Mouse (Mus musculus) thymus, postnatal 36 days (tissue): ENCODE data around the gene Necab2.
A peak's percentile ranks its signal among the peaks of the same experiment; 100 is the strongest.

Experiments used
- DNase-seq, 2 experiments: peaks; one replicate each; pipeline ENCODE4 v3.0.0; 2022; ENCODE audit warnings: mixed read lengths in 2 of 2

Gene Necab2

DNA sequence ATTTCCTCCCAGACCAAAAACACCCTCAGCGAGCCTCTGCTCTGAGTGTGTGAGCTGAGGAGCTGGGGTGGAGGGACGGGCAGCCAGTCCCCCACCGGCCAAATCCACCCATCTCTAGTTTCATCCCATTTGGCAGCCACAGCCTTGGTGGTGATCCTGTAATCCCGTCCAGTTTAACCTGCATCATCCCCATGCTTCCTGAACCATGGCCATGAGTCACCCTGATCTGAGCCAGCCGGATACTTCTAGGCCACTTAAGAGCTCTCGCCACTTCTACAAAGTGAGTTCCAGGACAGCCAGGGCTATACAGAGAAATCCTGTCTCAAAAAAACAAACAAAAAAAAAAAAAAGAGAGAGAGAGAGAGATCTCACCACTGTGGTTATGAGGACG, 18.2 kb upstream of the Necab2 start:
- DNase-seq: no peak

DNA sequence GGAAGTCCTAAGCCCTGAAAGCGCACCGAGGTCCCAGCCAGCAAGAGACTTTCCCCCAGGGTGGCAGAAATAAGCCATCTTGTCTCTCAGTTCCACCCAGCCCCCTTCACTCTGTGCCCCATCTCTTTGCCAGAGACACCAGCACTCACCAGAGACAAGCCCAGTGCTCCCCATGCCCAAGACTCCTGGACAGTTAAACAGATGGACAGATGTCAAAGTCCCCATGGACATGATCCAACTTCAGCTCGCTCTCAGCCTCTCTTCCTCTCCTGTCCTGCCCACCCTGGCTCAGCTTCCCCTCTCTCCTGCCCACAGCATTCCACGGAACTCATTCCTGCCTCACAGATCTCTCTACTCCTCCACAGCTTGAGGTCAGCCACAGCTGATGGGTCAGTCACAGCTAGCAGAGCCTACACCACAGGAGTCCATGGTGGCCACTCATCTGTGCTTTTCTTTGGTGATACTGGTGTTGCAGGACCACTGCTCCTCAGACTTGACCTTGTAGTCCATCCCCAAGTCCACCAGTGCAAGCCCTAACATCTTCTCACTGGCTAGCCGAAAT, 17.7 kb upstream of the Necab2 start:
- DNase-seq: no peak

DNA sequence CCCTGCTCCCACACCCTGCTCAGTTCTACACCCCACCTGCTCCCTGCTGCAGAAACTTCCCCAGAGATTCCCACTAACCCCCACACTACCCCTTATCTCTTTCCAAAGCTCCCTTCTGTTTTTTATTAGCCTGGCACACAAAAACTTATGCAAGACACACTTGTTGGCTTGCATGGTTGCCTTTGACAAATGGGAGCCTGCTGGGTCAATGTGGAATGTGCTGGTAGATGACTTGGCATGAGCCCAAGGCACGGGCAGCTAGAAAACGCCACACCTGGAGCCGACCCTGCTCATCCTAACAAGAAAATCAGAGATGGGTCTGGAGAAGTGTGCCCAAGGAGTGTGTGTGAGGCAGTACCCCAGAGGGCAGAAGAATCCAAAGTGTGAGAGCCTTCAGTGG, 17.0 kb upstream of the Necab2 start:
- DNase-seq: no peak

DNA sequence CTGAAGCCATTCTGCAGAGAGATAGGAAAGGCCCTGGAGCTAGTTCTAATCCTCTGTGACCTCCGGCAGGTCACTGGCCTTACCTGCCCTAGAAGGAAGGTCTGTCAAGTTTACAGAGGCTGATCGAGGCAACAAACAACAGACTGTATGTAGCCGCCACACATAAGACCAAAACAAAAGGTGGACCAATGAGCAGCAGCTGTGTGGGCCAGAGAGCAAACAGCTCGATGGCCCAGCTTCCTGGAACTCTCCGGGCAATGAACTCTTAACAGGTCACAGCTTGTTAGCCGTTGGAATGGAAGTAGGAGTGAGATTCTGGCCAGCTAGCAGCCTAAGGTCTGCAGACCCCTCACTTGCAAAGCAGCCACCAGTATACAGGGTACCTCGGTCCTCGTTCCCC, 16.3 kb upstream of the Necab2 start:
- DNase-seq: no peak

DNA sequence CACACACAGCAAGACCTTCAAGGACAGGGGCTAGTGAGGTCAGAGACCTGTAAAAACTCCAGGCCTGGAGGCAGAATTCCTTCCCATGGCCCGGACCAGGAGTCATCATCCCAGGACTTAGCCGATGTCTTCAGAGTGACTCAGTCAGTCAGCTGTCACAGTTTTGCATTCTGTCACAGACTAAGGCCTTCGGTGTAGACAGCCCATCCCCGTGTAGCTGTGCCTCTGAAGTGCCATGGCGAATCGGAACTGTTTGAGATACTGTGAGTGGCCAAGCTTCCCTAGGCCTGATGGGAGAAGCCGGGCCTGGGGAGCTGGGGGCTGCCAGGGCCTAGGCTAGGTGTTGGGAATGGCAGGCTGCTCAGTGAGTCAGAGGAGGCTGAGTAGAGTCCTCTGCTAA, 15.8 kb upstream of the Necab2 start:
- no peak for DNase-seq

DNA sequence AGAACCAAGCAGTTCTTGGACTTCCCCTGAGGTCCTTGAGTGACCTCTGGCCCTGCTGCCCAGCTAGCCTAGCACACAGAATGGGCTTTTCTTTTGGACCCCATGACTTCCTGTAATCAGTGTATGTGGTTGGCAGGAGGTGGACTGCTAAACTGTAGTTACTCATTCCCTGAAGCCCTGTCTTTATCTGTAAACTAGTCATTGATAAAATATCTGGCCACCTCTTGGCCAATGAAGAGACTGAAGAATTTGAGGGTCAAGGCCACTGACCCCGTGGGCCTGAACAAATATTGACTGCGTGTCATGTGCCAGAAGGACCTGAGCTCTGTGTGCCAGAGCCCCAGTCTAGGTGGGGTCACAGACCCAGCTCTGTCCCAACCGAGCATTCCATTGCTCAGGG, 14.1 kb upstream of the Necab2 start:
- no peak for DNase-seq

DNA sequence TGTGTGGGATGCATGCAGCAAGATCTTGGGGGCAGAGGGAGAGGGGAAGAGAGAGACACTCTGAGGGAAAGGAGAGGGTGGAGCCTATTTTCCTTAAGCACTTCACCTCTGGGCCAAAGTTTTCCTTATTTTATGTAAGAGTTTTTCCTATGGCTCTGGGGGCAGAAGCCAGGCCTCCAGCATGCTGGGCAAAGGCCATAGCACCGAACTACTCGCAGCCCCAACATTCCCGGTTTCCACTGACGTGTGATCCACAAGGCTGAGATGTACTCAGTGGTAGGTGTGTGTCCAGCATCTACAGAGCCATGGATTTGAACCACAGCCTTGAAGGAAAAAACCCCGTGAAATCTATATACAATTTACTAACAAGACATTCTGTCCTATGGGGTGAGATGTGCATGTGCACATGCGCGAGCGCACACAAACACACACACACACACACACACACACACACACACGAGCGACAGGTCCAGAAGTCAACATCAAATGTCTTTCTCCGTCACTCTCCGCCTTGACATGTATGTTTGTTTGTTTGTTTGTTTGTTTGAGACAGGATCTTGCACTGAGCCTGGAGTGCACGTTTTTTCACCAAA, 12.8 kb upstream of the Necab2 start, which contains the start of gene Osgin1:
Osgin1 (plus strand) TSS at position 543 of the 593 bp plus-strand sequence.
- DNase-seq: no peak

DNA sequence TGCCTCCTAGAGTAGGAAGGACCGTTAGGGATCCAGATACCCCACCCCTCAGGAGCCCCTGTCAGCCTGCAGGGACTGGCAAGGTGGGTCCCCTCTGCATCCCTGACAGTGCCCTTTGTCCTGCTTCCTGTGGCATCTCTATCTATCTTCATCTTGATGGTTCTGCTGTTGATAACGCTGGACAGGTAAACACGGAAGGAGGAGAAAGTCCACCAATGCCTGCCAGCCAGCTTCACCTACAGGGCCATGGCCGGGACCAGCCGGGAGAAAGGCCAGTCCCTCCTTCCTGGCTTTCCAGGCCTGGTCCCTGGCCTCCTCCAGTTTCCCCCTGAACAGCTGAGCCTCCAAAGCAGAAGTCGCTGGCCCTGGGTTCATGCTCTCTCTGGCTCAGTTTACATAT, 11.9 kb upstream of the Necab2 start:
- DNase-seq: no peak

DNA sequence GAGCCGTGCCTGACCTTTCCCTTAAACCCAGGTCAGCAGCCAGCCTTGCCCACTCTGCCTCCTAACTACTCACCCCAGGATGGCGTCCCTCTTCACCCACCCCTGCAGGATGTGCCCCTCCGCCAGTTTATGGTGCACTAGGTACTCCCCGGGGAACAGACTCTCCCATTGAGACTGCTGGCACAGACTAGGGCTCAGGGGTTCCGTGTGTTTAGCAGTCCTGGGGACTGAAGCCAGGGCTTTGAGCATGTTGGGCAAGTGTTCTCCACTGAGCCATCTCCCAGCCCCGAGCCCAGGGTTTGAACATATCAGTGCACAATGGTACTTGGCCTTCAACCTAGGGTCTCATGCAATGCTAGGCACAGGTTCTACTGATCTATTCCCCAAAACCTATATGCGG, 11.0 kb upstream of the Necab2 start:
- DNase-seq: no peak

DNA sequence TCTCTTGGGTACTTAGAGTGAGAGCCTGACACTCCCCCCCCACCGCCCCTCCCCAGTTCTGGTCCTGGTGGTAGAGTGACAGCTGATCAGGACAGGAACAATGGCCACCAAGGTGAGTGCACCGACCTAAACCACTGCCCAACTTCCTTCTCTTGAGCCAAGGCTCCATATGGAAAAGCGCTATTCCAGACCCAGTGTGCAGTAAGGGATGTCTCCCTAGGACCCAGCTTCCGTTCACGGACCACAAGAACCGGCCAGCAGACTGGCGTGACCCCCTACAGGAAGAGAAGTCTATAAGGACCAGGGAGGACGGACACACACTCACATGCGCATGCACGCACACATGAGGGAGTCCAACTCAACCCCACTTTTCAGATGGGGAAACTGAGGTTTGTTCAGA, 10.2 kb upstream of the Necab2 start:
- DNase-seq: no peak

DNA sequence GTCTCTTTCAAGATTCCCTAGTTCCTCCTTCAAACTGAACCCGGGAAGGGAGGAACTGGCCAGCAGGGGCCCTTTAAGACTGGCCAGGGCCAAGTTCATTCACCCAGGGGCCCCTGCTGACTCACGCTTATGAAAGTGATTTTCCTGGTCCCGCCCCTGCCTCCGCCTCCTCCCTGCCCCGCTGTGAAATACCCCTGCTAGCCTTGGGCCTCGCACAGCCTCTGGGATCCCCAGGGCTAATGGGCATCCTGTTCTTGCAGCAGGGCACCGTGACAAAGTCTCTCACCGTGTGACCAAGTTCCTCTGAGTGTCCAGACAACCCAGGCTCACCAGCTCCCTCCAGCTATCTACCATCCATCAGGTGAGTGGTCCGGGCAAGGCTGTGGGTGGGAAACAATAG, 9.6 kb upstream of the Necab2 start:
- DNase-seq: no peak

DNA sequence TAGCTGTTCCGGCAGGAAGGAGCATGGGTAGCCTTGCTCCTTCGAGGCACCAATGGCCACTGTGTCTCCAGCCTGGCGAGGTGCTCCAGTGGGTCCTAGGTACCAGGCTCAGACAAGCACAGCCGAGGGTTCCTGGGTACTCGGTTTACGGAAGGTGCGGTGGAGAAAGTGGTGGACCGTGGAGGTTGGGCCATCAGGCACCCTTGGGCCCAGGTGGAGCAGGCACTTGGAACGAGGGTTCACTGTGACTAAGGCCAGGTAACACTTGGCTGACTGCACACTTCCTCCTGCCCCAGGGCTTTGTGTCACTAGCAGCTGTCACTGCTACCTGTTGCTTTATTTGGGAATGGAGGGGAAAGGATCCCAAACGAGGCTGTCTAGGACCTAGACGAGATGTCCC, 9.0 kb upstream of the Necab2 start:
- DNase-seq: no peak

DNA sequence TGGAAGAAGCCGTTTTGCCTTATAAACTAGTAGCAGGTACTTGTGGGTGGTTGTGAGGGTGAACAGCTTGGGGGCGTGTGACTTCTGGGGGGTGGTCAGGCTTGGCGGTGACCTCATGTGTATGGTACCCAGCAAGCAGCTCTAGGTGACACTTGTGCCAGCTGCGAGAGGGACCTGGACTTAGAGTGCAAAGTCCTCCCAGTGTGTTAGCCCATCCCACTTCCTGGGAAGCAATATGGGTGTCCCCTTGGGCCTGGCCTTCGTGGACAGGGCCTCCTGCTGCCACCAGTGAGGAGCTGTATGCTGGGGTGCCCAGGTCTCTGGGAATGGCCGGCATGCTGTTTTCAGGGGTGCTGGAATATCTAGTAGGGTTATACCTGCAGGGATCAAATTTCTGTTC, 7.6 kb upstream of the Necab2 start:
- no peak for DNase-seq

DNA sequence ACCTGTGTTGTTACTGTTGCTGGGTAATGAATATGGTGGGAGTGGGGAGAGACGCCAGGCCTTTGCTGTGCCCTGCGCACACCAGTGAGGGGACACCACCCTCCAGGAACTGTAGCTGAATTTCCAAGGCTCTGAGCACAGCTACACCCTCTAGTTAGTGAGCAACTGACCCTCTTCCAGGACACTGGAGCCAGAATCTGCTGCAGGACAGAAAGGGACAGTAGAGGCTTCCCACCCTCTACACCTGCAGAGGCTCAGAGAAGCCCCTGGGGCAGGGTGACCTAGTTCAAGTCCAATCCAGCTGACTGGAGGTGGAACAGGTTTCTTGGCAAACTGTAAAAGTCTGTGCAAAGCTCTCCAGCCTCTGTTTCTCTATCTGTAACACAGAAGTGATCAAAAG, 7.1 kb upstream of the Necab2 start:
- no peak for DNase-seq

DNA sequence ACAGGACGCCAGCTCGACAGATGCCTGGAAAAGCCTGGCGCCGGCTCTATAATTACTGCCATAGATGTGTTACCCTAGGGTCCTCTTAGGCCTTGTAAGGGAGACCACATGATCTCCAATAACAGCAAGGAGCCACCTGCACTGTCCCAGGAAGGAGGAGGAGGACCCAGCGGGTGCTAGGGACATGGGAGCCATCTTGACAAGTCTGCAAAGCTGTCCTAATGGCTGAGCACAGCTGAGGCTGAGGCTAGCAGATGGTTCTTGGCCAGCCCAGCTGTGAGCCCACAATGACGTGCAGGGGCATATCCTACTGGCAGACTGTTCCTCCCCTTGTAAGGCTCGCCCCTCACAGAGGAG, 6.6 kb upstream of the Necab2 start:
- DNase-seq: no peak

DNA sequence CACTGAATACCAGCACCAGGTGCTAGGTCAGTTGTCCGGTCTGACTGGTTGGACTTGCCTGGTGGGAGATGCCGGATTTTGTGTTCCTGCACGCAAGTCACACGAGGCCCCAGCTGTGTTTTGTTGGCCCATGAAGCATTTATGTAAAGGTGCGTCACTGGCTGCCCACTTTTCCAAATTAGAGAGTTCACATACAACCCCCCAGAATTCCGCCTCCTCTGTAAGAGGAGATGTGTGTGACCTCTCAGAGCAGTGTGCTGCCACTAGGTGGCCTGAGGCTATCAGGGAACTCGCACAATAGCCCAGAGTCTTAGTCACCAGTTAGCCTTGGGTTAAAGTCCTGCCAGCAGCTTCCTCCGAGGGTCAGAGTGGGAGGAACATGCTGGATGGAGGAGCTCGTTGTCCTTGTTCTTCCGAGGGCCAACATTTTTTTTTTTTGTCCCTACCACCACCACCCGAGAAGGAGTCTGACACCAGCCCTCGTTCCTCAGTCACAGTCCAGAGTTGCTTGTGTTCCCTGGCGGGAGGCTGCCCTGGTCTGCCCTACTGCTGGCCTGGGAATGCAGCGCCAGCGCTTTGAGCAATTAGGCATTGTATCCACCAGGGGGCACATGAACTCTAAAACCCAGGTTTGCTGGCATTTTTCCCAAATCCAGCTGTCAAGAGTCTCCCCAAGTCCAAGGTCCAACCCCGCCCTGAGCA, 6.1 kb upstream of the Necab2 start:
- peak; percentile 41 to 42 for DNase-seq

DNA sequence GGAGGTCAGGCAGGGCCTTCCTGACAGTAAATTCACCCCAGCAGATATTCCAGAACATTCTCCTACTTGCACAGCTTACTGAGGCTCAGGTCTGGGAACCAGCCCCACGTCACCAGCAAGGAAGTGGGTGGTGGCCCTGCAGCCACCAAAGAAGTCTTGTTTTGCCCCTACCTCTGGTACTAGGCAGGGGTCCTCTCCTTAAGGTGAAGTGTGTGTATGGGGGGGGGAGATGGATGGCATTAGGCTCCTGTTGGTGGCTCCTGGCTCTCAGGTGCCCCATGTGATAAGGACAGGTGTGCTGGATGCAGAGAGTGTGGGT, 5.6 kb upstream of the Necab2 start:
- DNase-seq: no peak

DNA sequence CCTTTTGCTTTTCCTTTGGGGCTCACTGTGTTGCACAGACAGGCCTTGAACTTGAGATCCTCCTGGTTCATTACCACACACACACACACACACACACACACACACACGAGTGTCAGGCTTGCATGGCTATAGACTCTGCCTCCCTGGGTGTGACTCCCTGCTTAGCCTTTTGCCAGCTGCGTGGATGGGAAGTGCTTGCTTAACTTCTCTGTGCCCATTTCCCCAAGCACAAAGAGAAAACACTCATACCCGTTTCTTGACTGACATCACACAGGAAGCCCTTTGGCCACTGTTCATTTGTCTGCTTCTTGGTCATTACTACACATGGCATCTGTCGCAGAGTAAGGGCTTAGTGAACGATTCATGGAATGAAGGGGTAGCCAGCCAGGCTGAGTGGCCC, 4.5 kb upstream of the Necab2 start:
- no peak for DNase-seq

DNA sequence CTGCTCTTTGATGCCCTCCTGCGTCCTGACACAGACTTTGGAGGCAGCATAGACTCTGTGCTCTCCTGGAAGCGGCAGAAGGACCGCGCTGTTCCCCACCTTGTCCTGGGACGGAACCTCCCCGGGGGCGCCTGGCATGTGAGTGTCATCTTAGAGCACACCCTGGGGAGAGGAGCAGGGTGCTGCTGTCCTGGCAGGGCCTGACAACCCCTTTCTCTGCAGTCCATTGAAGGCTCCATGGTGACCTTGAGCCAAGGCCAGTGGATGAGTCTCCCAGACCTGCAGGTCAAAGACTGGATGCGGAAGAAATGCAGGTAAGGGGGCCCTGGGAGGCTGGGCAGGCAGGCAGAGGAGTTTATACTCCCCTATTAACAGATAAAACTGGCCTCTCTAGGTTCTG, 3.5 kb upstream of the Necab2 start:
- DNase-seq: no peak

DNA sequence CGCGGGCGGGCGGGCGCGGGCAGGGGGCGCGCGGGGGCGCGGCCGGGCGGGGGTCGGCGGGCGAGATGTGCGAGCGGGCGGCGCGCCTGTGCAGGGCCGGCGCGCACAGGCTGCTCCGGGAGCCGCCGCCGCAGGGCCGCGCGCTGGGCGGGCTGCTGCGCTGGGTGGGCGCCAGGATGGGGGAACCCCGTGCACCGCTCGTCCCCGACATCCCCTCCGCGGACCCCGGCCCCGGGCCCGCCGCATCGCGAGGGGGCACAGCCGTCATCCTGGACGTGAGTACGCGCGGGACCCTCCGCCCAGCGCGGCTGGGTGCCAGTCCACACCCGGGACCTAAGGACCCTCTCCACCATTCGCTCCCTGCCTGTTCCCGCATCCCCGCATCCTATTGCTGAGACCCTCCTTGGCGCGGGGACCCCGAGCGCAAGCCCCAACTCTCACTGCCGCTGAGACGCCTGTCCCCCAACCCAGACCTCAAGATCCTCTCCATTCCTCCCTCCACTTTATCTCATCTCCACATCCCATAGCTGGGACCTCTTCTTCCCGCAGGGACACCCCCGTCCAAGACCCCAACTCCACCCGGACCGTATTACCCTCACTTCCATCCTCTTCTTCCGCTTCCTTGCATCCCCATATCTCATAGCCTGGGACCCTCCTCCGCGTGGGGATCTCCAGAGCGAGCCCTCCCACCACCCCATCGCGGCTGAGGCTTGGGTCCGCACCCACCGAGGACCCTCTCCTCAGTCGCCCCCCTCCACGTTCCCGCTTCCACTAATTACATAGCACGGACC, 666 bp downstream of the Necab2 start:
- no peak for DNase-seq

DNA sequence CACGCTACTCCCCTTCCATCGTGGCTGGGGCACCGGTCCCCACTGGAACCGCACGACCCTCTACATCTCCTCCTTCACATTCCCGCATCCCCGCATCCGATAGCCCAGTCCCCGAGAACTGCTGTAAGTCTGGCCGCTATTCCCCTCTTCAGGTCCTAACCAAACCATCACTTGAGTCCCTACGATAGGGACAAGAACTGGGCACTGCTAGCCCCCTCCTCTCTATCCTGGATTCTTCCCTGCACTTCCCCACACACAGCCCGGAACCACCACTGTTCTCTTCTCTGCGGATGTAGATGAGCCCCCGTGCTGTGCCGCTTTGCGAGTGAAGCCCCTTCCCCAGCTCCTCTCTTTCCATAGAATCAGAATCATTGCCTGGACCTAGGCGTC, 1.3 kb downstream of the Necab2 start:
- DNase-seq: no peak

DNA sequence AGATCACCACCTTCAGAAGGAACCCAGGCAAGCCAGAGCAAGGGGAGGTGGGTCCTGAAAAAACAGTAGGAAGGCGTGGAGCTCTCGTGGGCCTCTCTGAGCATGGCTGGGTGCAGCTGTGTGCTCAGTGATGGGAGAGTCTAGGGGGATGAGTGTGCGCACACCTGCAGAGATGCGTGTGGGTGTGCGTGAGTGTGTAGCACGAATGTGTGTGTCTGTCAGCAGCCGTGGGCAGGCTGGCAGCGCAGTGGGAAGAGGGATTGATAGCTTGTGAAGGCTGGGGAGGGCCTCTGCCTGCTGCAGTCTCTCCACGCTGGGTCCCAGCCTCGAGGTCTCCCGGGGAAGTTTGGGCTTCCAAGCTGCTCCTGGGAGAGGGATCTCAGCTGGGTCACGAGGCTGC, 3.1 kb downstream of the Necab2 start:
- no peak for DNase-seq

DNA sequence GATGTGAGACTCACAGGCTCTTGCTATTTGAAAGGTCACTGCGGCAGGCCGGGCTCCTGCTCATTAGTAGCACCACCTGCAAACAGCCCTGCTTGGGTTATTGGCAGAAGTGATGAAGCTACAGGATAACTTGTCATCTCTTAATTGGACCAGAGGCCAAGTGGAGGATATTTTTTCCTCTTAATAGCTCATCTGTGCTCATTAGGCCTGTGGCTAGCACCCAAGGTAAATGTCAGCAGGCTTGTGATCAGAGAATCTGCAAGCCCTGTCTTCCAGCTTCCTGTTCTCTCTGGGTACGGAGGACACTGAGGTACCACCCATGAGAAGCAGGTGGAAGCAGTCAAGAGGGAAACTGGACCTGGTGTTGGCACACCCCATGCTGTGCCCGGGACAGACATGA, 4.6 kb downstream of the Necab2 start:
- DNase-seq: no peak

DNA sequence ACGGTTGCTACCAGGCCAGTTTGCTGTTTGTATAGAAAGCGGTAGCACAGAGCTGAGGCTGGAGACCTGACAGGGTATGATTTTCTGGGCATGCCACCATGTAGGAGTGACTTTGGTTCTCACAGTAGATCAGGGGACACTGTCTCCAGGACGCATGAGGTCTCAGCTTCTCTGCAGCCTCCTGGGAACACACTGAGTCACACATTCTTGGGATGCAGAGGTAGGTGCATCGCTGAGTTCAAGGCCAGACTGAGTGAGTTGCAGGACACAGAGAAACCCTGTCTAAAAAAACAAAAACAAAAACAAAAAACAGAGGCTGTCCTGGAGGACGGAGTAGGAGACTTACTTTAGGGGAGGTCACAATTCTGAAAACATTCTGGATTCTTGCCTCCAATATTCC, 6.4 kb downstream of the Necab2 start:
- DNase-seq: no peak
